Mouse (Mus musculus) ovary, postnatal 10 days (tissue): ENCODE results near the gene Dynll1.

Experiments
- DNase-seq: peaks from one replicate; pipeline ENCODE4 v3.0.0; 2022; ENCODE audit warnings: low spot score

Gene Dynll1

DNA sequence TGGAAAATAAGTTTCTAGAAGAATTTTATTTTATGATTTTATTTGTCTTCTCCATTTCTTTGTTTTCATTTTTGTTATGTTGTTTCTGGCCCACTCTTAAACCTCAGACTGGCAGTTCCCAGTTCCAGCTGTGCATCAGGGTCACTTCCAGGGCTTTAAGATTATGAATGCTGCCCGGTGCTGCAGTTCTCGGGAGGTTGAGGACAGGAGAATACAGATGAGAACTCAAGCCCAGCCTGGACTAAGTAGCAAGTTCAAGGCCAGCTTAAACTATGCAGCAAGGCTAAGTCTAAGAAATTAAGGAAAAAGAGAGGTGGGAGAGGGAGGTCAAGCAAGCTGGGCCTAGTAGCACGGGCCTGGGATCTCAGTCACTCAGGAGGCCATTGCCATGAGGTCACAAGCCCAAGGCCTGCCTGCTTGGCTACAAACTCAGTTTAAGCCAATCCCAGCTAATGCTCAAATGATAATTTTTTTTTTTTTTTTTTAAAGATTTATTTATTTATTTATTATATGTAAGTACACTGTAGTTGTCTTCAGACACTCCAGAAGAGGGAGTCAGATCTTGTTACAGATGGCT lies 33.2 kb downstream of the Dynll1 start:
- DNase-seq, result no peak

DNA sequence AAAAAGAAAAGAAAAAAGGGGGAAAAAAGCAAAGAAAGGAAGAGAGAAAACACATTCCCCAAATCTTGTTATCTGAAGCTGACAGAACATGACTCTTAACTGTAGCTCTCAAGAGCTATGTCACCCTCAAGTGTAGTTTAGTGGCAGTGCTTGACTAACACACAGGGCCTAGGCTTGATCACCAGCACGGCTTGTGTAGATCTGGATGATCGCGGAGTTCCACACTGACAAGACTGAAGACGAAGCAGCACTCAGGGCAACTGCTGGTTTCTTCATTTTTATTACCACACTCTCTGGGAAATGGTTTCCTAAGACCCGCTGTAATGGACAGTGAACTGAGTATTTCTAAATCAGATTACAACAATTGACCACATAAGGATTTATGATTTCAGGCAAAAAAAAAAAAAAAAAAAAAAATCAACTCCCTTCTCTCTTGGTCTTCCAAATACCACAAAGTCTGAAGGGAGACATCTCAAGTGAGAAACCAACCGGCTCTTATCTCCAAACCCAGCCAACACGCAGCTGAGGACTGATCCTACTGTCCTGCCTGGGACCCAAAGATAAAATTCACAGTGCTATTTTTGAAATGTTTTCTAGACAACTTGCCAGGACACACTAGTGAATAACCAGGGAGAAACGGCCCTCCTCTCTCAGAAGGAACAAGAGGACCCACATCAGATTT lies 33.9 kb downstream of the Dynll1 start:
- DNase-seq, result no peak

DNA sequence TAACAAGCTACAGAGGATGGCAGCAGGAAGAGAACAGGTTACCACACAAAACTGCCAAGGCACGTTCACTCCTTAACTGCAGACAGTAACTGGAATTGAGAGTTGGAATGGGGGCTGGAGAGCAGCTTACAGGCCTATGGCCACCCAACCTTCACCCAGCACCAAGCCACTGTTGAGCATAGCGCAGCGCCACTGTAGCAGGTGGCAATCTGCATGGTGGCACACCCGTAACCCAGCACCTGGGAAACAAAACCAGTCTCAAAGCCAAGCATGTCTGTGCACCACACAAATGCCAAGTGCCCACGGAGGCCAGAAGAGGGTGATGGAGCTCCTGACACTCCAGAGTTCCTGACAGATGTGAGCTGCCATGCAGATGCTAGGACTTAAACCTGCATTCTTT lies 34.5 kb downstream of the Dynll1 start:
- DNase-seq, result no peak

DNA sequence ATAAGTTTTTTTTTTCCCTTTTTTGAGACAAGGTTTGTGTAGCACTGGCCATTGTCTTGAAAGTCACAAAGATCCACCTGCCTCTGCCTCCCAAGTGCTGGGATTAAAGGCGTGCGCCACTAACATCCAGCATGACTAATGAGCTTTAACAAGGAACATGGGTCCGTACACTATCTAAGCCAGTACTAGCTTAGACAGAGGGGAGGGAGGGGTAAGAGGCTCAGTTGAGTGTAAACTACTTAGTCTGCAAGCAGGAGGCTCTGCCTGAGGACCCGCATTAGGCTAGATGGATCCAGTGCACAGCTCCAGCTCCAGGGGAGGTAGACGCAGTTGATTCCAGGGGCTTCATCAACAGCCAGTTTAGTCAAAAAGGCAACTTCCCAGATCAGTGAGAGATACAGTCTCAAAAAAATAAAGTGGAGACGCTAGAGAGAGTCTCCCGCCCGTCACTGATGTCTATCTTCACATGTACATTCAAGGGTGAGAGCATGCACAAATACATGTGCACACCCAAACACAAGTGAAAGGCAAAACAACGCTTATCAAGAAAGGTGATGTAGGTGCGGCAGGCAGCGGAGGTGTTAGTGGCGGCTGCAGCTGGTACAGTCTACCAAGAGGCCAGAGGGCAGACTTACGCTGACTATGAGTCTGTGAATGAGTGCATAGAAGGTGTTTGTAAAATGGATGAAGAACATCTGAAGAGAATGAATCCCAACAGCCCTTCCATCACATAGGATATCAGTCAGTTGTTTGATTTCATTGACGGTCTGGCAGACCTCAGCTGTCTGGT lies 38.1 kb downstream of the Dynll1 start:
- no peak for DNase-seq

GRCm38 (mm10) chr5:115261880-115262279 lies 38.9 kb downstream of the Dynll1 start:
- DNase-seq, result no peak

- no peak for DNase-seq
Observed at GRCm38 (mm10) chr5:115261141-115261540, 39.7 kb downstream of the Dynll1 start.

GRCm38 (mm10) chr5:115260356-115260755 lies 40.4 kb downstream of the Dynll1 start:
- no peak for DNase-seq

DNA sequence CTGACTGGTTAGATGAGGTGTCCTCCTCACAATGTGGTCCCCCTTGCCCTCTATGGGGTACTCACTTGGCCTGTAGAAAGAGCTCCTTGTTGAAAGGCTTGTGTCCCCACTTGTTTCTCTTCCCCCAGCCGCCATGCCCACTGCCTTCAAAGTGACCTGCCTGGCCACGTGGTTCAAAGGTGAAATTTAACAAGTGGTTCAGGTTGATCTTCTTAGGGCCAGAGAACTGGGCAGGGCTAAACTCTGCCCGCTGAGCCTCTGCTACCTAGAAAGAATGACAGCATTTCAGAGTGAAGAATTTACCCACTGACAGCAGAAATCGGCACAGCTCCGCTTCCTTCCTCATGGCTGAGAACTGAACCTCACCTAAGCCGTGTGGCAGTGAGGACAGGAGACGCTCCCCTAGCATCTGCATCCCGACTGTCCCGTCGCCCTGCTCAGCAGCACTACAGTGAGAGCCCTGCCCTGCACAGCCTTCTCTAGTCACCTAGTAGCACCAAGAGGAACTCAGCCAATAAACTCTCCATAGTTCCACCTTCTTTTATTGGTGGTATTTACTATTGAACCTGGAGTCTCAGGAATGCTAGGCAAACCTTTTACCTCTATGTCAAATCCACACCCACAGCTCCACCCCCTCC lies 43.8 kb downstream of the Dynll1 start:
- DNase-seq, result no peak

DNA sequence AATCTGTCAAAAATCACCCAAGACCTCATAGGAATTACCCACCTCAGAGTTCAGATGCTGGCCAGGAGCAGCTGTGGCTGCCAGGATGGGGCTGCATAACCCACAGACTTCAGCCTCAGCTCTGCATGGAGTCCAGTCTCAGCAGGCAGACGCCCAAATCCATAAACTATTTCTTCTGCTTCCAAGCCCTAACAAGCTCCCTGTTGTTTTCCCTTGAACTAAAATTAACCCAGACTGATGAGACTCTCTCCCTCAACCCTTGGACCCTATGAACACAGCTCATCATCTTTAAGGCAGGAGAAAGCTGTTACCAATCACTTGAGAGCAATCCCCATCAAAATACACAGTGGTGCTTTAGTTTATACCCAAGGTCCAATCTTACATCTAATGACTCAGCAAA lies 45.3 kb downstream of the Dynll1 start:
- DNase-seq, result no peak
